Comparison of ENCODE assay signal across 7 mouse cellular contexts in genomic region chr4:130947094-130947647, GRCm38 (mm10). TPM values are rescaled to one million over a fixed set of nuclear protein-coding genes. Genes with fewer than 3 reads are reported as not detected.
DNase-seq lines count a peak whose midpoint lies in the region; ATAC-seq and TF ChIP-seq lines count a peak whose summit lies in the region.

No protein-coding gene starts in this region.

- H3K27me3 ChIP-seq in hindbrain, embryonic 15.5 days = 0 out of 2 replicates have a peak, but pooled peaks cover 3% of the 10 kb centered on the region
- peaks cover 7% of the 10 kb centered on the region; the same call in 1 of the 2 replicates for H3K27me3 ChIP-seq in midbrain, embryonic 13.5 days

- no peak overlapping the region for H3K4me2 ChIP-seq in hindbrain, embryonic 15.5 days
- no peak overlapping the region for H3K4me2 ChIP-seq in midbrain, embryonic 13.5 days (replicated peaks)

- no peak overlapping the region for H3K27ac ChIP-seq in left cerebral cortex, adult 2 months
- no peak overlapping the region for H3K27ac ChIP-seq in hindbrain, embryonic 15.5 days (replicated peaks)
- no peak overlapping the region for H3K27ac ChIP-seq in midbrain, embryonic 13.5 days

- intact Hi-C loops in left cerebral cortex, adult 2 months (cut with DNase I) = loop anchor here (1.0 to 2.0 kb wide), 3 partner anchors 51 to 208 kb away; no protein-coding TSS in a partner anchor

- no peak overlapping the region for H3K4me3 ChIP-seq in left cerebral cortex, adult 2 months
- no peak overlapping the region for H3K4me3 ChIP-seq in hindbrain, embryonic 15.5 days
- H3K4me3 ChIP-seq in midbrain, embryonic 13.5 days (replicated peaks) = no peak overlapping the region

- H3K9ac ChIP-seq in hindbrain, embryonic 15.5 days = peak overlapping the region; percentile 13; the same call in 1 of the 2 replicates
- H3K9ac ChIP-seq in midbrain, embryonic 13.5 days (replicated peaks) = no peak overlapping the region

- H3K9me3 ChIP-seq in hindbrain, embryonic 15.5 days = no peaks in the 10 kb centered on the region
- H3K9me3 ChIP-seq in midbrain, embryonic 13.5 days = no peaks in the 10 kb centered on the region

- TF ChIP-seq CTCF in left cerebral cortex, adult 2 months (IDR thresholded peaks at IDR 0.05) = peak; percentile 90

- peaks cover 5% of the 10 kb centered on the region; the same call in 1 of the 2 replicates for H3K4me1 ChIP-seq in hindbrain, embryonic 15.5 days (replicated peaks)
- no peaks in the 10 kb centered on the region for H3K4me1 ChIP-seq in midbrain, embryonic 13.5 days (replicated peaks)

- 21% methylated on average over 13 of the region's 13 CpGs for WGBS in hindbrain, embryonic 15.5 days
- 21% methylated on average over 13 of the region's 13 CpGs for WGBS in midbrain, embryonic 13.5 days

- no peaks in the 10 kb centered on the region for H3K36me3 ChIP-seq in hindbrain, embryonic 15.5 days
- no peaks in the 10 kb centered on the region for H3K36me3 ChIP-seq in midbrain, embryonic 13.5 days

- no peak for DNase-seq in left cerebral cortex, adult 2 months (ENCODE audit: extremely low spot score in 1 of 2, low spot score in 2 of 2)
- DNase-seq in left cerebral cortex, adult 11 months (ENCODE audit: low spot score) = no peak
- peak; percentile 12 for DNase-seq in MEL-GATA-1-ER (ENCODE audit: extremely low read depth, low read depth)
- DNase-seq in cerebellum, adult 9-10 months = peak; percentile 53
- DNase-seq in right cerebral cortex, postnatal 25 days = no peak

- peak; percentile 23; the same call in 1 of the 2 replicates for ATAC-seq in hindbrain, embryonic 15.5 days (ENCODE audit: low FRiP score, low read depth)
- ATAC-seq in midbrain, embryonic 13.5 days = peak; percentile 53; the same call in 1 of the 2 replicates

RNA-seq across cellular contexts. Expression of gene Matn1, which starts 3.0 kb away (rescaled TPM):
- 1 to 10 TPM; 1.1 to 1.4 TPM for total RNA-seq in left cerebral cortex, adult 2 months (2021)
- polyA plus RNA-seq in hindbrain, embryonic 15.5 days (2015; fragmentation: Nextera tagmentation; extraction: Ambion mirVana) = 0.56 and 1.8 TPM in 2 replicates
- 0.13 TPM in 1 of 2 replicates, not detected in the other for polyA plus RNA-seq in midbrain, embryonic 13.5 days (2015; fragmentation: Nextera tagmentation; extraction: Ambion mirVana)

RNA-seq across cellular contexts. Expression of gene Laptm5, which starts 34.2 kb away (rescaled TPM):
- 10 to 100 TPM; 32.1 to 33.9 TPM for total RNA-seq in left cerebral cortex, adult 2 months (2021)
- 24.9 and 34.6 TPM in 2 replicates for polyA plus RNA-seq in hindbrain, embryonic 15.5 days (2015; fragmentation: Nextera tagmentation; extraction: Ambion mirVana)
- 21.8 and 23.7 TPM in 2 replicates for polyA plus RNA-seq in midbrain, embryonic 13.5 days (2015; fragmentation: Nextera tagmentation; extraction: Ambion mirVana)

Comparison
In these comparisons a context has a peak if more than half of its experiments do, and no peak if none do; other contexts are left out.
1. DNase-seq: peak in MEL-GATA-1-ER (single experiment) and cerebellum, adult 9-10 months (single experiment); none in left cerebral cortex, adult 2 months (0 of 2), left cerebral cortex, adult 11 months (single experiment) and right cerebral cortex, postnatal 25 days (single experiment).